Mouse (Mus musculus) C2C12 (cell line): ENCODE data around the gene Mier1. TPM values are rescaled to one million over a fixed set of nuclear protein-coding genes. Genes with fewer than 3 reads are reported as not detected.
A peak's percentile ranks its signal among the peaks of the same experiment; 100 is the strongest.

Source experiments
- H3K27me3 ChIP-seq: one replicate; pipeline ENCODE4 v1.6.1; 2011; ENCODE audit not compliant: control insufficient read depth, insufficient read depth, insufficient read length
- H3K36me3 ChIP-seq: one replicate; pipeline ENCODE4 v1.6.1; 2011; ENCODE audit not compliant: control insufficient read depth, insufficient read depth
- H3K4me3 ChIP-seq: one replicate; pipeline ENCODE4 v1.5.1; 2011; ENCODE audit warnings: mild to moderate bottlenecking, control low read depth; ENCODE audit not compliant: poor library complexity, insufficient read depth, severe bottlenecking
- H3K79me2 ChIP-seq: one replicate; pipeline ENCODE4 v1.6.1; 2011; ENCODE audit not compliant: control insufficient read depth, insufficient read depth
- H3K79me3 ChIP-seq: one replicate; pipeline ENCODE4 v1.6.1; 2011; ENCODE audit warnings: low read depth, control low read depth
- H3ac ChIP-seq: one replicate; pipeline ENCODE3; 2011; ENCODE audit warnings: low read depth; ENCODE audit not compliant: control insufficient read depth, insufficient read length
- CEBPB ChIP-seq: IDR thresholded peaks from one replicate; pipeline ENCODE4 v1.6.1; 2011; ENCODE audit warnings: low read depth, mild to moderate bottlenecking, control low read depth, moderate library complexity
- CTCF ChIP-seq: IDR thresholded peaks from one replicate; pipeline ENCODE4 v1.5.1; 2011; ENCODE audit not compliant: control insufficient read depth, insufficient read depth, insufficient read length
- FOSL1 ChIP-seq: IDR thresholded peaks from one replicate; pipeline ENCODE4 v1.8.0; 2011; ENCODE audit warnings: mild to moderate bottlenecking, low read length; ENCODE audit not compliant: poor library complexity, insufficient read depth, severe bottlenecking
- MAX ChIP-seq: IDR thresholded peaks from one replicate; pipeline ENCODE4 v1.6.1; 2011; ENCODE audit warnings: mild to moderate bottlenecking, control low read depth
- MYOD1 ChIP-seq: IDR thresholded peaks from one replicate; pipeline ENCODE4 v1.6.1; 2011; ENCODE audit warnings: low read depth; ENCODE audit not compliant: control insufficient read depth, insufficient read length
- MYOG ChIP-seq: IDR thresholded peaks from one replicate; pipeline ENCODE4 v1.6.1; 2011; ENCODE audit not compliant: control insufficient read depth, insufficient read length; ENCODE audit errors: extremely low read depth
- USF1 ChIP-seq: IDR thresholded peaks from one replicate; pipeline ENCODE4 v1.6.1; 2011; ENCODE audit warnings: low read depth, mild to moderate bottlenecking, control low read depth, moderate library complexity
- polyA plus RNA-seq: library from polyadenylated mRNA; unstranded; fragments of >200 nt; fragmentation: generic; extraction: Trizol; gene quantifications from one replicate; pipeline ENCODE4 v1.2.1, GENCODE M21; 2012; ENCODE audit warnings: missing spikeins

Gene Mier1
- polyA plus RNA-seq, 1 experiment = 7.4 TPM

GRCm38 (mm10) chr4:103203646-103204045, 89.5 kb downstream of the Mier1 start:
- no peak for TF ChIP-seq FOSL1
- TF ChIP-seq MAX = no peak
- TF ChIP-seq CTCF = no peak
- TF ChIP-seq MYOG = no peak
- no peak for TF ChIP-seq MYOD1
- TF ChIP-seq USF1 = no peak
- TF ChIP-seq CEBPB = no peak
- no peak overlapping the region for H3K4me3 ChIP-seq
- no peak overlapping the region for H3ac ChIP-seq
- H3K27me3 ChIP-seq = no peaks in the 10 kb centered on the region
- no peaks in the 10 kb centered on the region for H3K79me2 ChIP-seq
- H3K79me3 ChIP-seq = no peaks in the 10 kb centered on the region
- H3K36me3 ChIP-seq = peaks cover 57% of the 10 kb centered on the region

- no peaks in the 10 kb centered on the region for H3K27me3 ChIP-seq
- TF ChIP-seq CTCF (no peak), MYOG (no peak), FOSL1 (no peak)
- peaks cover 54% of the 10 kb centered on the region for H3K36me3 ChIP-seq
- no peak overlapping the region for H3K4me3 ChIP-seq
- peaks cover 4% of the 10 kb centered on the region for H3K79me3 ChIP-seq
- H3ac ChIP-seq = no peak overlapping the region
- peaks cover 5% of the 10 kb centered on the region for H3K79me2 ChIP-seq
These were observed 94.4 kb downstream of the Mier1 start for GRCm38 (mm10) chr4:103208553-103208952.

- TF ChIP-seq MYOG (no peak), CEBPB (no peak)
- Histone ChIP-seq H3K36me3 (peaks cover 12% of the 10 kb centered on the region), H3K4me3 (peak overlapping the region; percentile 65), H3ac (peak overlapping the region; percentile 87), H3K79me3 (peaks cover 5% of the 10 kb centered on the region), H3K27me3 (no peaks in the 10 kb centered on the region), H3K79me2 (peaks cover 15% of the 10 kb centered on the region)
These were observed 99.8 kb downstream of the Mier1 start for GRCm38 (mm10) chr4:103213859-103214497.

- Histone ChIP-seq H3K27me3 (no peaks in the 10 kb centered on the region), H3K36me3 (peaks cover 10% of the 10 kb centered on the region), H3K4me3 (peak overlapping the region; percentile 65), H3K79me3 (peaks cover 5% of the 10 kb centered on the region), H3ac (peak overlapping the region; percentile 87), H3K79me2 (peaks cover 15% of the 10 kb centered on the region)
- TF ChIP-seq USF1 (no peak), MYOD1 (no peak), MYOG (no peak), CEBPB (no peak), MAX (no peak), CTCF (no peak), FOSL1 (no peak)
These were observed 100.3 kb downstream of the Mier1 start for GRCm38 (mm10) chr4:103214498-103214924.

Other genes starting within 250 kb of the Mier1 start
- not detected for gene Tctex1d1, start 135.8 kb upstream of the Mier1 start, polyA plus RNA-seq
- not detected for gene Insl5, start 87.5 kb upstream of the Mier1 start, polyA plus RNA-seq
- gene Wdr78, start 165 bp downstream of the Mier1 start, polyA plus RNA-seq = 0.36 TPM
- 4.8 TPM for gene Slc35d1, start 100.8 kb downstream of the Mier1 start, polyA plus RNA-seq
- gene 4921539E11Rik, start 176.5 kb downstream of the Mier1 start, polyA plus RNA-seq = not detected
- 5.9 TPM for gene Oma1, start 199.4 kb downstream of the Mier1 start, polyA plus RNA-seq